Mouse (Mus musculus) lung, embryonic 15.5 days (tissue): ENCODE data around the gene Dact3. TPM values are rescaled to one million over a fixed set of nuclear protein-coding genes. Genes with fewer than 3 reads are reported as not detected.

ENCODE experiments used
- ATAC-seq: fragments of 200-750 bp; cut with Nextera tagmentation; 2 replicates; pipeline ENCODE4 v1.8.0; 2017; ENCODE audit warnings: moderate number of reproducible peaks, borderline replicate concordance; ENCODE audit not compliant: low FRiP score, low TSS enrichment; ENCODE audit errors: extremely low read depth
- H3K27ac ChIP-seq: fragments of 300-500 bp; sonication (generic); 2 replicates; pipeline ENCODE4 v1.5.1; 2015; ENCODE audit warnings: moderate library complexity, mild to moderate bottlenecking, inconsistent platforms
- H3K27me3 ChIP-seq: fragments of 300-500 bp; sonication (generic); 2 replicates; pipeline ENCODE4 v1.6.1; 2015; ENCODE audit warnings: inconsistent platforms
- H3K36me3 ChIP-seq: fragments of 300-500 bp; sonication (generic); 2 replicates; pipeline ENCODE4 v1.6.1; 2015; ENCODE audit warnings: inconsistent platforms
- H3K4me1 ChIP-seq: fragments of 300-500 bp; sonication (generic); 2 replicates; pipeline ENCODE4 v1.6.1; 2015; ENCODE audit warnings: inconsistent platforms
- H3K4me2 ChIP-seq: fragments of 300-500 bp; sonication (generic); 2 replicates; pipeline ENCODE4 v1.6.1; 2015; ENCODE audit warnings: inconsistent platforms, mild to moderate bottlenecking, moderate library complexity
- H3K4me3 ChIP-seq: fragments of 300-500 bp; sonication (generic); 2 replicates; pipeline ENCODE4 v1.5.1; 2015; ENCODE audit warnings: mild to moderate bottlenecking, inconsistent platforms
- H3K9ac ChIP-seq: fragments of 300-500 bp; sonication (generic); 2 replicates; pipeline ENCODE4 v1.6.1; 2015; ENCODE audit warnings: inconsistent platforms
- H3K9me3 ChIP-seq: fragments of 300-500 bp; sonication (generic); 2 replicates; pipeline ENCODE4 v1.6.1; 2016; ENCODE audit warnings: inconsistent platforms
- WGBS: fragments of 180-500 bp; shearing (Covaris S2); methylation state at CpG from one replicate; pipeline ENCODE4 v1.1.7; 2015; 5-methylcytosine and 5-hydroxymethylcytosine counted together
- polyA plus RNA-seq: library from polyadenylated mRNA; unstranded; fragments of >200 nt; fragmentation: Nextera tagmentation; extraction: Ambion mirVana; gene quantifications from 2 replicates; pipeline ENCODE4 v1.2.1, GENCODE M21; 2015

The Dact3 gene
- polyA plus RNA-seq, 1 experiment from 2014 or later = 3.5 TPM

GRCm38 (mm10) chr7:16918670-16919069 lies 43.6 kb downstream of the Dact3 start:
- no peaks in the 10 kb centered on the region for H3K27me3 ChIP-seq
- H3K9me3 ChIP-seq = no peaks in the 10 kb centered on the region
- no peak overlapping the region for H3K4me2 ChIP-seq
- 69% methylated on average over 3 of the region's 3 CpGs for WGBS
- no peak for ATAC-seq
- no peak overlapping the region for H3K27ac ChIP-seq
- no peak overlapping the region for H3K9ac ChIP-seq
- peaks cover 65% of the 10 kb centered on the region for H3K4me1 ChIP-seq
- H3K4me3 ChIP-seq = no peak overlapping the region
- H3K36me3 ChIP-seq = peaks cover 61% of the 10 kb centered on the region

- H3K4me3 ChIP-seq = no peak overlapping the region
- no peak overlapping the region for H3K4me2 ChIP-seq
- H3K9me3 ChIP-seq = no peaks in the 10 kb centered on the region
- H3K27me3 ChIP-seq = no peaks in the 10 kb centered on the region
- H3K4me1 ChIP-seq = peaks cover 65% of the 10 kb centered on the region
- ATAC-seq = no peak
- WGBS = 73% methylated on average over 13 of the region's 13 CpGs
- 0 out of 2 replicates have a peak overlapping the region, but pooled peaks have one; percentile 15 for H3K27ac ChIP-seq
- peaks cover 55% of the 10 kb centered on the region for H3K36me3 ChIP-seq
- H3K9ac ChIP-seq = peak overlapping the region; percentile 19; the same call in 1 of the 2 replicates
Observed at GRCm38 (mm10) chr7:16919395-16920149, 44.5 kb downstream of the Dact3 start.

- Histone ChIP-seq H3K4me2 (no peak overlapping the region), H3K4me3 (no peak overlapping the region), H3K27ac (0 out of 2 replicates have a peak overlapping the region, but pooled peaks have one; percentile 15), H3K27me3 (no peaks in the 10 kb centered on the region), H3K36me3 (peaks cover 49% of the 10 kb centered on the region), H3K9me3 (no peaks in the 10 kb centered on the region), H3K4me1 (peaks cover 65% of the 10 kb centered on the region), H3K9ac (peak overlapping the region; percentile 19; the same call in 1 of the 2 replicates)
- no peak for ATAC-seq
- 79% methylated on average over 7 of the region's 7 CpGs for WGBS
Observed at GRCm38 (mm10) chr7:16920150-16920579, 45.0 kb downstream of the Dact3 start.

GRCm38 (mm10) chr7:16920818-16921791 lies 46.0 kb downstream of the Dact3 start:
- Histone ChIP-seq H3K27ac (peak overlapping the region; percentile 49), H3K4me3 (peak overlapping the region; percentile 92), H3K9ac (peak overlapping the region; percentile 99), H3K4me1 (peaks cover 57% of the 10 kb centered on the region), H3K27me3 (no peaks in the 10 kb centered on the region), H3K9me3 (no peaks in the 10 kb centered on the region), H3K4me2 (peak overlapping the region; percentile 66), H3K36me3 (peaks cover 41% of the 10 kb centered on the region)
- 52% methylated on average over 21 of the region's 21 CpGs for WGBS
- ATAC-seq = no peak

GRCm38 (mm10) chr7:16921881-16922335 lies 46.8 kb downstream of the Dact3 start:
- Histone ChIP-seq H3K4me3 (peak overlapping the region; percentile 92), H3K27me3 (no peaks in the 10 kb centered on the region), H3K9ac (peak overlapping the region; percentile 99), H3K27ac (peak overlapping the region; percentile 49; the same call in 1 of the 2 replicates), H3K4me2 (peak overlapping the region; percentile 66), H3K4me1 (peaks cover 49% of the 10 kb centered on the region), H3K36me3 (peaks cover 34% of the 10 kb centered on the region), H3K9me3 (no peaks in the 10 kb centered on the region)
- WGBS = 18% methylated on average over 6 of the region's 6 CpGs
- no peak for ATAC-seq

- H3K9ac ChIP-seq = peak overlapping the region; percentile 99
- H3K9me3 ChIP-seq = no peaks in the 10 kb centered on the region
- peaks cover 28% of the 10 kb centered on the region for H3K36me3 ChIP-seq
- WGBS = 45% methylated on average over 10 of the region's 10 CpGs
- 0 out of 2 replicates have a peak overlapping the region, but pooled peaks have one; percentile 10 for H3K27ac ChIP-seq
- H3K4me2 ChIP-seq = peak overlapping the region; percentile 66
- no peaks in the 10 kb centered on the region for H3K27me3 ChIP-seq
- no peak for ATAC-seq
- peaks cover 47% of the 10 kb centered on the region for H3K4me1 ChIP-seq
- H3K4me3 ChIP-seq = peak overlapping the region; percentile 92
Observed at GRCm38 (mm10) chr7:16922360-16922973, 47.4 kb downstream of the Dact3 start.

- WGBS = under 1% methylated on average over 57 of the region's 57 CpGs
- Histone ChIP-seq H3K27me3 (no peaks in the 10 kb centered on the region), H3K36me3 (peaks cover 18% of the 10 kb centered on the region), H3K9me3 (no peaks in the 10 kb centered on the region), H3K4me3 (peak overlapping the region; percentile 92), H3K9ac (peak overlapping the region; percentile 99), H3K4me1 (peaks cover 39% of the 10 kb centered on the region), H3K4me2 (peak overlapping the region; percentile 66), H3K27ac (peak overlapping the region; percentile 95)
- ATAC-seq = no peak; the same call in 1 of the 2 replicates
Observed at GRCm38 (mm10) chr7:16923283-16924036, 48.3 kb downstream of the Dact3 start.

GRCm38 (mm10) chr7:16924037-16924834 lies 49.1 kb downstream of the Dact3 start, which contains the start of gene Calm3:
Gene Calm3 (minus strand): TSS chr7:16924114.
- ATAC-seq = peak; percentile 93
- peak within 1 kb of the TSS; percentile 95 for H3K27ac ChIP-seq

GRCm38 (mm10) chr7:16928341-16928740 lies 53.2 kb downstream of the Dact3 start:
- H3K4me3 ChIP-seq = no peak overlapping the region
- H3K27ac ChIP-seq = no peak overlapping the region
- H3K4me1 ChIP-seq = peaks cover 8% of the 10 kb centered on the region
- WGBS = 34% methylated on average over 2 of the region's 2 CpGs
- no peaks in the 10 kb centered on the region for H3K9me3 ChIP-seq
- H3K4me2 ChIP-seq = no peak overlapping the region
- H3K27me3 ChIP-seq = no peaks in the 10 kb centered on the region
- H3K9ac ChIP-seq = no peak overlapping the region
- H3K36me3 ChIP-seq = no peaks in the 10 kb centered on the region
- no peak for ATAC-seq

More at GRCm38 (mm10) chr7:16924037-16924834, 49.1 kb downstream of the Dact3 start, which contains the start of gene Calm3:
- H3K27me3 ChIP-seq = no peaks in the 10 kb centered on the region
- 2% methylated on average over 64 of the region's 64 CpGs for WGBS
- peak within 1 kb of the TSS; percentile 92 for H3K4me3 ChIP-seq
- H3K9ac ChIP-seq = peak within 1 kb of the TSS; percentile 99
- peaks cover 35% of the 10 kb centered on the region for H3K4me1 ChIP-seq
- H3K9me3 ChIP-seq = no peaks in the 10 kb centered on the region
- peaks cover 12% of the 10 kb centered on the region for H3K36me3 ChIP-seq
- H3K4me2 ChIP-seq = peak within 1 kb of the TSS; percentile 66

GRCm38 (mm10) chr7:16930850-16931249 lies 55.7 kb downstream of the Dact3 start:
- H3K27me3 ChIP-seq = no peaks in the 10 kb centered on the region
- no peak overlapping the region for H3K4me2 ChIP-seq
- no peaks in the 10 kb centered on the region for H3K9me3 ChIP-seq
- peaks cover 8% of the 10 kb centered on the region for H3K4me1 ChIP-seq
- H3K27ac ChIP-seq = no peak overlapping the region
- no peak for ATAC-seq
- 6% methylated on average over 1 of the region's 1 CpGs for WGBS
- H3K4me3 ChIP-seq = no peak overlapping the region
- H3K36me3 ChIP-seq = no peaks in the 10 kb centered on the region
- H3K9ac ChIP-seq = no peak overlapping the region
